23 mouse cellular contexts compared by ENCODE assay signal in genomic region chr5:108076241-108076640, GRCm38 (mm10). TPM values are rescaled to one million over a fixed set of nuclear protein-coding genes. Genes with fewer than 3 reads are reported as not detected.
DNase-seq lines count a peak whose midpoint lies in the region; ATAC-seq and TF ChIP-seq lines count a peak whose summit lies in the region.
"Had no signal": no experiment of that assay in that cellular context is flagged by ENCODE, and none has a peak within 500 bp of the region (broad histone marks: within the 10 kb centered on the region; RNA-seq: fewer than 3 reads in every experiment).

No protein-coding gene starts in this region.

- in situ Hi-C loops in ES-E14 (cut with MboI; ENCODE audit: low sequenced_read_pairs in 2 of 2, unreplicated experiment in 2 of 2) = no loop called here

- H3K4me3 ChIP-seq in kidney, adult 2 months (ENCODE audit: insufficient read depth, low read depth, low read length) = no peak overlapping the region
- H3K4me3 ChIP-seq in kidney, embryonic 16.5 days (ENCODE audit: low read length) = no peak overlapping the region
- H3K4me3 ChIP-seq in ES-E14 (ENCODE audit: insufficient read depth in 1 of 2, low read depth in 1 of 2, low read length in 2 of 2, poor library complexity in 1 of 2, severe bottlenecking in 1 of 2) = peak overlapping the region; percentile 6 to 34; a peak in 2 of 4 replicates
- H3K4me3 ChIP-seq: embryonic facial prominence, embryonic 15.5 days; erythroblast, embryonic 14.5 days; forebrain, embryonic 10.5 days; heart, embryonic 10.5 days; hindbrain, embryonic 12.5 days had no signal

- DNase-seq in kidney, adult 2 months = no peak
- no peak for DNase-seq in ES-E14 (ENCODE audit: low read depth, low spot score)
- peak; percentile 35 for DNase-seq in induced T-regulatory cell, adult 2 months (ENCODE audit: low read depth)
- no peak for DNase-seq in cerebellum, postnatal 25 days
- no peak for DNase-seq in spleen, postnatal 4 days (ENCODE audit: low spot score in 2 of 2)
- no peak for DNase-seq in natural killer cell, adult 2 months (ENCODE audit: low spot score in 2 of 2)
- DNase-seq: adrenal gland, adult 2 months; adrenal gland, postnatal 25 days; cerebellum, adult 2 months; cerebellum, postnatal 10 days; embryo, embryonic 11 days; gastrocnemius, postnatal 36 days; heart, adult 18-20 months; heart, postnatal 10 days; heart, postnatal 4 days had no signal

- no peak for TF ChIP-seq POLR2A in kidney, adult 2 months (IDR thresholded peaks at IDR 0.05; ENCODE audit: low read depth, low read length)

- TF ChIP-seq CTCF in kidney, adult 2 months (conservative IDR thresholded peaks at IDR 0.05; ENCODE audit: insufficient read depth, insufficient read length, low read depth, low read length) = no peak

- H3K36me3 ChIP-seq in kidney, adult 2 months (ENCODE audit: control insufficient read depth, insufficient read depth, low read length) = no peaks in the 10 kb centered on the region
- H3K36me3 ChIP-seq in kidney, embryonic 16.5 days (ENCODE audit: insufficient read depth, low read length) = peaks cover 52% of the 10 kb centered on the region
- peaks cover 23% of the 10 kb centered on the region for H3K36me3 ChIP-seq in ES-E14 (ENCODE audit: control insufficient read depth, insufficient read depth, low read length, poor library complexity, severe bottlenecking)

- peak overlapping the region; percentile 38 for H3K27ac ChIP-seq in kidney, adult 2 months (ENCODE audit: insufficient read depth, low read depth, low read length)
- no peak overlapping the region for H3K27ac ChIP-seq in kidney, embryonic 16.5 days (ENCODE audit: low read length)
- peak overlapping the region; percentile 96; the same call in 1 of the 2 replicates for H3K27ac ChIP-seq in ES-E14 (ENCODE audit: insufficient read depth, low read depth, low read length, poor library complexity, severe bottlenecking)
- H3K27ac ChIP-seq: embryonic facial prominence, embryonic 15.5 days; forebrain, embryonic 10.5 days; heart, embryonic 10.5 days; hindbrain, embryonic 12.5 days had no signal

- H3K27me3 ChIP-seq in kidney, adult 2 months (replicated peaks; ENCODE audit: control insufficient read depth, insufficient read depth, low read length) = no peaks in the 10 kb centered on the region
- H3K27me3 ChIP-seq in kidney, embryonic 16.5 days (ENCODE audit: insufficient read depth, low read length) = no peaks in the 10 kb centered on the region
- H3K27me3 ChIP-seq: embryonic facial prominence, embryonic 15.5 days; hindbrain, embryonic 12.5 days had no signal

- ATAC-seq in kidney, embryonic 16.5 days (ENCODE audit: low FRiP score, low TSS enrichment) = no peak
- ATAC-seq: forebrain, embryonic 14.5 days; hindbrain, embryonic 16.5 days had no signal

- no peaks in the 10 kb centered on the region; the same call in 1 of the 2 replicates for H3K4me1 ChIP-seq in kidney, adult 2 months (ENCODE audit: control insufficient read depth, insufficient read depth, low read length)
- H3K4me1 ChIP-seq in kidney, embryonic 16.5 days (ENCODE audit: insufficient read depth, low read length) = no peaks in the 10 kb centered on the region
- H3K4me1 ChIP-seq in ES-E14 (ENCODE audit: control insufficient read depth in 2 of 2, insufficient read depth in 2 of 2, low read length in 2 of 2, poor library complexity in 1 of 2) = peaks cover 13 to 26% of the 10 kb centered on the region in 2 experiments; a peak in 2 of 4 replicates
- H3K4me1 ChIP-seq: embryonic facial prominence, embryonic 15.5 days; forebrain, embryonic 10.5 days; heart, embryonic 10.5 days; hindbrain, embryonic 12.5 days had no signal

- H3K4me2 ChIP-seq in kidney, embryonic 16.5 days (replicated peaks; ENCODE audit: low read depth, low read length) = no peak overlapping the region
- H3K4me2 ChIP-seq: embryonic facial prominence, embryonic 15.5 days; hindbrain, embryonic 12.5 days had no signal

- no peak overlapping the region for H3K9ac ChIP-seq in kidney, embryonic 16.5 days (replicated peaks; ENCODE audit: low read length)
- H3K9ac ChIP-seq in ES-E14 (ENCODE audit: insufficient read depth, low read depth, low read length, poor library complexity, severe bottlenecking) = no peak overlapping the region
- H3K9ac ChIP-seq: embryonic facial prominence, embryonic 15.5 days; hindbrain, embryonic 12.5 days had no signal

- H3K9me3 ChIP-seq in kidney, embryonic 16.5 days (ENCODE audit: low read length) = peaks cover 7% of the 10 kb centered on the region; the same call in 1 of the 2 replicates
- no peaks in the 10 kb centered on the region for H3K9me3 ChIP-seq in ES-E14 (ENCODE audit: control insufficient read depth, insufficient read depth, low read depth, low read length)
- H3K9me3 ChIP-seq: embryonic facial prominence, embryonic 15.5 days; forebrain, embryonic 10.5 days; heart, embryonic 10.5 days; hindbrain, embryonic 12.5 days had no signal

TF ChIP-seq in ES-E14, 5 proteins besides CTCF, POLR2A, EP300 and RAD21:
- TF ChIP-seq ZNF384 (IDR thresholded peaks at IDR 0.05; ENCODE audit: low read depth, low read length) = no peak
- TF ChIP-seq ZC3H11A (IDR thresholded peaks at IDR 0.05; ENCODE audit: borderline replicate concordance, low read depth, low read length) = no peak
- 0 out of 2 replicates have a peak, but pooled peaks have one; percentile 6 for TF ChIP-seq HCFC1 (IDR thresholded peaks at IDR 0.05; ENCODE audit: borderline replicate concordance, insufficient read depth, low read length)

RNA-seq across cellular contexts. Expression of gene Mtf2, which starts 10.8 kb away (rescaled TPM):
- 5.4 and 8.1 TPM in 2 replicates for polyA plus RNA-seq in kidney, adult 2 months (2012; rRNA removed)
- polyA plus RNA-seq in kidney, embryonic 16.5 days (2015; fragmentation: Nextera tagmentation; extraction: Ambion mirVana) = 91.5 and 97.4 TPM in 2 replicates
- total RNA-seq in ES-E14 (2012; rRNA removed) = 236 and 242 TPM in 2 replicates

RNA-seq across cellular contexts. Expression of gene Tmed5, which starts 56.2 kb away (rescaled TPM):
- polyA plus RNA-seq in kidney, adult 2 months (2012; rRNA removed) = 39.7 and 60.9 TPM in 2 replicates
- 40.3 and 42.0 TPM in 2 replicates for polyA plus RNA-seq in kidney, embryonic 16.5 days (2015; fragmentation: Nextera tagmentation; extraction: Ambion mirVana)
- 78.3 and 95.5 TPM in 2 replicates for total RNA-seq in ES-E14 (2012; rRNA removed)

RNA-seq across cellular contexts. Expression of gene Ccdc18, which starts 56.4 kb away (rescaled TPM):
- 0.06 TPM in 1 of 2 replicates, not detected in the other for polyA plus RNA-seq in kidney, adult 2 months (2012; rRNA removed)
- 7.2 and 13.5 TPM in 2 replicates for polyA plus RNA-seq in kidney, embryonic 16.5 days (2015; fragmentation: Nextera tagmentation; extraction: Ambion mirVana)
- 9.8 and 11.4 TPM in 2 replicates for total RNA-seq in ES-E14 (2012; rRNA removed)
- polyA plus RNA-seq: adrenal gland, adult 2 months had no signal

Comparison
In these comparisons a context has a peak if more than half of its experiments do, and no peak if none do; other contexts are left out.
1. RNA of gene Mtf2, which starts 10.8 kb away (polyA plus RNA-seq): 91.5 to 97.4 TPM in kidney, embryonic 16.5 days; 5.4 to 8.1 TPM in kidney, adult 2 months; every median in the first group is over 10 times any median in the second.
2. H3K4me3 ChIP-seq: peak in ES-E14 (2 of 2); none in kidney, adult 2 months (single experiment) and kidney, embryonic 16.5 days (single experiment).